Mouse (Mus musculus) embryonic facial prominence, embryonic 15.5 days (tissue): ENCODE results near the gene Nipa1. TPM values are rescaled to one million over a fixed set of nuclear protein-coding genes. Genes with fewer than 3 reads are reported as not detected.

Source experiments
- polyA plus RNA-seq: library from polyadenylated mRNA; unstranded; fragments of >200 nt; fragmentation: Nextera tagmentation; extraction: Ambion mirVana; gene quantifications from 2 replicates; pipeline ENCODE4 v1.2.1, GENCODE M21; 2015

Nipa1 gene
- polyA plus RNA-seq, 1 experiment from 2014 or later: 9.2 TPM

Other genes starting within 250 kb of the Nipa1 start
- 32.1 and 37.1 TPM in 2 replicates for gene Tubgcp5, start 225.8 kb downstream of the Nipa1 start, polyA plus RNA-seq
- 106 and 110 TPM in 2 replicates for gene Cyfip1, start 178.2 kb downstream of the Nipa1 start, polyA plus RNA-seq
- 36.8 and 38.3 TPM in 2 replicates for gene Nipa2, start 57.5 kb downstream of the Nipa1 start, polyA plus RNA-seq
- 22.3 and 26.4 TPM in 2 replicates for gene Herc2, start 30.2 kb upstream of the Nipa1 start, polyA plus RNA-seq
- gene Oca2, start 219.8 kb upstream of the Nipa1 start, polyA plus RNA-seq: 0.12 and 0.39 TPM in 2 replicates